Mouse (Mus musculus) embryonic facial prominence, embryonic 13.5 days (tissue): ENCODE measurements around the gene Gpn2. TPM values are rescaled to one million over a fixed set of nuclear protein-coding genes. Genes with fewer than 3 reads are reported as not detected.

Source experiments
- ATAC-seq: fragments of 200-750 bp; cut with Nextera tagmentation; 2 replicates; pipeline ENCODE4 v1.8.0; 2017; ENCODE audit warnings: low read depth; ENCODE audit not compliant: insufficient number of reproducible peaks, insufficient read depth, low FRiP score, low TSS enrichment
- H3K27ac ChIP-seq: fragments of 300-500 bp; sonication (generic); 2 replicates; pipeline ENCODE4 v1.5.1; 2015; ENCODE audit warnings: moderate library complexity, mild to moderate bottlenecking, inconsistent platforms
- H3K27me3 ChIP-seq: fragments of 300-500 bp; sonication (generic); 2 replicates; pipeline ENCODE4 v1.6.1; 2015; ENCODE audit warnings: mild to moderate bottlenecking, inconsistent platforms
- H3K36me3 ChIP-seq: fragments of 300-500 bp; sonication (generic); 2 replicates; pipeline ENCODE4 v1.6.1; 2015; ENCODE audit warnings: mild to moderate bottlenecking, inconsistent platforms
- H3K4me1 ChIP-seq: fragments of 300-500 bp; sonication (generic); 2 replicates; pipeline ENCODE4 v1.6.1; 2015; ENCODE audit warnings: inconsistent platforms
- H3K4me2 ChIP-seq: fragments of 300-500 bp; sonication (generic); 2 replicates; pipeline ENCODE4 v1.6.1; 2015; ENCODE audit warnings: moderate library complexity, mild to moderate bottlenecking, inconsistent platforms
- H3K4me3 ChIP-seq: fragments of 300-500 bp; sonication (generic); 2 replicates; pipeline ENCODE4 v1.5.1; 2015; ENCODE audit warnings: mild to moderate bottlenecking, inconsistent platforms
- H3K9ac ChIP-seq: fragments of 300-500 bp; sonication (generic); 2 replicates; pipeline ENCODE4 v1.6.1; 2015; ENCODE audit warnings: mild to moderate bottlenecking, inconsistent platforms
- H3K9me3 ChIP-seq: fragments of 300-500 bp; sonication (generic); 2 replicates; pipeline ENCODE4 v1.6.1; 2016; ENCODE audit warnings: inconsistent platforms
- WGBS: fragments of 180-500 bp; shearing (Covaris S2); methylation state at CpG from one replicate; pipeline ENCODE4 v1.1.7; 2015; ENCODE audit warnings: mixed read lengths; 5-methylcytosine and 5-hydroxymethylcytosine counted together
- polyA plus RNA-seq: library from polyadenylated mRNA; unstranded; fragments of >200 nt; fragmentation: Nextera tagmentation; extraction: Ambion mirVana; gene quantifications from 2 replicates; pipeline ENCODE4 v1.2.1, GENCODE M21; 2015

Gpn2 gene
- polyA plus RNA-seq, 1 experiment from 2014 or later, result 21.2 TPM

- Histone ChIP-seq H3K4me1 (no peaks in the 10 kb centered on the region), H3K9me3 (no peaks in the 10 kb centered on the region), H3K27me3 (no peaks in the 10 kb centered on the region), H3K4me2 (no peak overlapping the region), H3K9ac (no peak overlapping the region), H3K4me3 (no peak overlapping the region), H3K27ac (no peak overlapping the region), H3K36me3 (no peaks in the 10 kb centered on the region)
- no peak for ATAC-seq
- WGBS, result 76% methylated on average over 11 of the region's 11 CpGs
These were observed 21.0 kb upstream of the Gpn2 start for GRCm38 (mm10) chr4:133563123-133563571.

DNA sequence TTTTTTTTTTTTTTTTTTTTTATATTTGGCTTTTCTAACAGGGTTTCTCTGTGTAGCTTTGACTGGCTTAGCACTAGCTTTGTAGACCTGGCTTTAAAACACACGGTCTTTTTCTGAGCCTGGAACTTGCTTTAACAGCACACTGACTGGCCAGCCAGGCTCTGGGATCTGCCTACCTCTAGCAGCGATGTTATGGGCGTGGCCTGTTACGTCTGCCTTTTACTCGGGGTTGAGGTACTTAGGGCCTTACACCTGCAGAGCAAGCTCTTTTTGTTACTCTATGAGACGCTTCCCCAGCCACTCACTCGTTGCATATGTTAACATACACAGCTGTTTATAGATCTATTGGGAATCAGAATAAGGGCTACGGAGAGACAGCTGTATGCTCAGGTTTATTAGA is 16.9 kb upstream of the Gpn2 start:
- Histone ChIP-seq H3K9ac (no peak overlapping the region), H3K36me3 (no peaks in the 10 kb centered on the region), H3K4me2 (no peak overlapping the region), H3K27ac (no peak overlapping the region), H3K4me1 (no peaks in the 10 kb centered on the region), H3K9me3 (no peaks in the 10 kb centered on the region), H3K27me3 (no peaks in the 10 kb centered on the region), H3K4me3 (no peak overlapping the region)
- no peak for ATAC-seq
- WGBS, result 26% methylated on average over 8 of the region's 8 CpGs

- WGBS, result 78% methylated on average over 10 of the region's 10 CpGs
- H3K4me1 ChIP-seq, result no peaks in the 10 kb centered on the region
- H3K27ac ChIP-seq, result no peak overlapping the region
- no peak overlapping the region for H3K9ac ChIP-seq
- ATAC-seq, result no peak
- H3K27me3 ChIP-seq, result no peaks in the 10 kb centered on the region
- no peaks in the 10 kb centered on the region for H3K36me3 ChIP-seq
- no peak overlapping the region for H3K4me3 ChIP-seq
- H3K4me2 ChIP-seq, result no peak overlapping the region
- no peaks in the 10 kb centered on the region for H3K9me3 ChIP-seq
These were observed 14.7 kb upstream of the Gpn2 start for GRCm38 (mm10) chr4:133569291-133570065.

- no peak overlapping the region for H3K4me3 ChIP-seq
- H3K27me3 ChIP-seq, result no peaks in the 10 kb centered on the region
- H3K27ac ChIP-seq, result no peak overlapping the region
- no peaks in the 10 kb centered on the region for H3K9me3 ChIP-seq
- H3K4me1 ChIP-seq, result no peaks in the 10 kb centered on the region; the same call in 1 of the 2 replicates
- H3K9ac ChIP-seq, result no peak overlapping the region
- ATAC-seq, result no peak
- no peaks in the 10 kb centered on the region for H3K36me3 ChIP-seq
- no peak overlapping the region for H3K4me2 ChIP-seq
- WGBS, result 58% methylated on average over 10 of the region's 10 CpGs
These were observed 14.1 kb upstream of the Gpn2 start for GRCm38 (mm10) chr4:133570066-133570466.

DNA sequence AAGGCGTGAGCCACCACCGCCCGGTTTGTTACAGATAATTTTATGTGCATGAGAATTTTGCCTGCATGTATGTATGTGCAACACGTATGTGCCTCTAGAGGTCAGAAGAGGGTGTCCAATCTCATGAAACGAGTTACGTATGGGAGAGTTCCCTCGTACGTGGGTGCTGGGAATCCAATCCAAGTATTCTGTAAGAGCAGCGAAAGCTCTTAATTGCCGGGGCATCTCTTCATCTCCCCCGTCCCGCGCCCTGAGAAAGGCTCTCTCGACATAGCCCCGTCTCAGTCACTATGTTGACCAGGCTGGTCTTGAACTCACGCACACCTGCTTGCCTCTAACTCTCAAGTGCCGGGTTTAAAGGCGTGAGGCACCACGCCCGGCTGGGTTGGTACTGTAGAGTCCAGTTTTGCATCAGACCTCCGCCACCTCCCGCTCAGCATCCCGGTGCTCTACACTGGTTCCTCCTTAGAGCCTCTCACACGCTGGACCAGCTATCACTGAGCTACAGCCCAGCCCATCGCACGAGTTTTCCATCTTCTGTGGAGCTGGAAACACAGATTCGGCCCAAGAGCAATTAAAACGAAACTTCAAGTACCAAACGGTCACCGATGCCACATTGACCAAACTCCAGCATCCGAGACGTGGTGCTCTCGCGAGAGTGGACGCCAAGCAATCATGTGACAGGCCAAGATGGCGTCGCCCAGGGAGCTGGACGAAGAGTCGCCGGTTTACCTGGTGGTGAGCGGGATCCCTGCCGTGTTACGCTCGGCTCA is 9.9 kb upstream of the Gpn2 start, which contains the start of gene Gpatch3:
TSS of gene Gpatch3 (plus strand) at position 676 of the 773 bp plus-strand sequence.
- H3K9me3 ChIP-seq, result no peaks in the 10 kb centered on the region
- H3K4me3 ChIP-seq, result peak within 1 kb of the TSS; percentile 95
- H3K9ac ChIP-seq, result peak within 1 kb of the TSS; percentile 93
- peak; percentile 81 for ATAC-seq
- H3K27ac ChIP-seq, result peak within 1 kb of the TSS; percentile 85
- peaks cover 9% of the 10 kb centered on the region for H3K4me1 ChIP-seq
- peak within 1 kb of the TSS; percentile 88 for H3K4me2 ChIP-seq
- H3K36me3 ChIP-seq, result peaks cover 14% of the 10 kb centered on the region
- WGBS, result 7% methylated on average over 44 of the region's 44 CpGs
- no peaks in the 10 kb centered on the region for H3K27me3 ChIP-seq

- Histone ChIP-seq H3K27ac (no peak overlapping the region), H3K9ac (peak overlapping the region; percentile 93), H3K27me3 (no peaks in the 10 kb centered on the region), H3K36me3 (peaks cover 19% of the 10 kb centered on the region), H3K4me2 (peak overlapping the region; percentile 88), H3K4me3 (peak overlapping the region; percentile 95), H3K4me1 (peaks cover 9% of the 10 kb centered on the region), H3K9me3 (no peaks in the 10 kb centered on the region)
- WGBS, result under 1% methylated on average over 41 of the region's 41 CpGs
- peak; percentile 27; the same call in 1 of the 2 replicates for ATAC-seq
These were observed 9.3 kb upstream of the Gpn2 start for GRCm38 (mm10) chr4:133574843-133575202.

DNA sequence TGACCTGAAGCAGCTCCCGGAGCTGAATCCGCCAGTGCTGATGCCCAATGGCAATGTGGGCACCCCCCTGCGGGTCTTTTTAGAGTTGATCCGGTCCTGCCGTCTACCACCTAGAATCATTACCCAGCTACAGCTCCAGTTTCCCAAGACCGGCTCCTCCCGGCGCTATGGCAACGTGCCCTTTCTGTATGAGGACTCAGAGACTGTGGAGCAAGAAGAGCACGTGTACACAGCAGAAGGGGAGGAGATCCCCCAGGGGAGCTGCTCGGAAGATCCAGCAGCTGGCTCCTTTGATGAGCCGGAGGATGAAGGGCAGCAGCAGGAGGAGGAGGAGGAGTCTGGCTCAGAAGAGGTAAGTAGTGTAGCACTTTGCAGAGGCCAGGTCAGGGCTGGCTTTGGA is 6.2 kb upstream of the Gpn2 start:
- H3K4me2 ChIP-seq, result no peak overlapping the region
- WGBS, result 73% methylated on average over 12 of the region's 12 CpGs
- peaks cover 46% of the 10 kb centered on the region for H3K36me3 ChIP-seq
- H3K27me3 ChIP-seq, result no peaks in the 10 kb centered on the region
- peaks cover 9% of the 10 kb centered on the region for H3K4me1 ChIP-seq
- H3K27ac ChIP-seq, result no peak overlapping the region
- no peaks in the 10 kb centered on the region for H3K9me3 ChIP-seq
- no peak overlapping the region for H3K4me3 ChIP-seq
- no peak for ATAC-seq
- H3K9ac ChIP-seq, result no peak overlapping the region

- Histone ChIP-seq H3K9me3 (no peaks in the 10 kb centered on the region), H3K27ac (peak overlapping the region; percentile 87), H3K4me3 (peak overlapping the region; percentile 74), H3K36me3 (peaks cover 66% of the 10 kb centered on the region), H3K4me1 (peaks cover 15% of the 10 kb centered on the region), H3K4me2 (peak overlapping the region; percentile 100), H3K27me3 (no peaks in the 10 kb centered on the region), H3K9ac (peak overlapping the region; percentile 89)
- ATAC-seq, result no peak
- 58% methylated on average over 6 of the region's 6 CpGs for WGBS
These were observed 488 bp upstream of the Gpn2 start for GRCm38 (mm10) chr4:133583690-133584058.

- Histone ChIP-seq H3K9ac (no peak overlapping the region), H3K9me3 (no peaks in the 10 kb centered on the region), H3K27ac (no peak overlapping the region), H3K4me3 (no peak overlapping the region), H3K4me2 (no peak overlapping the region), H3K36me3 (peaks cover 52% of the 10 kb centered on the region), H3K4me1 (no peaks in the 10 kb centered on the region), H3K27me3 (no peaks in the 10 kb centered on the region)
- WGBS, result 30% methylated on average over 7 of the region's 7 CpGs
- no peak for ATAC-seq
These were observed 8.4 kb downstream of the Gpn2 start for GRCm38 (mm10) chr4:133592570-133592969.

DNA sequence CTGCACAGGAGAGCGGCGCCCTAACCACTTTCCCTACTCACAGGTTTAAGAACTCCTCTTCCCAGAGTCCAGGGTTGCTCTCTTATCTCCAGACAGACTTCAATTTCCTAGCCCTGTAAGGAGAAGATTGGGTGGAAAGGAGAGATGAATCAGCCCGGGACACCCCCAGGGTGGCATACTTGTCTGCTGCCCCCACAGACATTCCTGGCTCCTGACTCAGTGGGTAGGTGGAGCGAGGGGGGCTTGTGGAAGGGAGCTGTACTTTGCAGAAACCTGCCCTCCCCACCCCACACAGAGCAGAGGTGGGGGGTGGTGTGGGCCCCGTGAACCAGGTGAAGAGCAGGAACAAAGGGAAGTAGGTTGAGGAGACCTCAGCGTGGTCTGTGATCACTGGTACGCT is 11.4 kb downstream of the Gpn2 start:
- peaks cover 27% of the 10 kb centered on the region for H3K27me3 ChIP-seq
- H3K9ac ChIP-seq, result 0 out of 2 replicates have a peak overlapping the region, but pooled peaks have one; percentile 27
- no peaks in the 10 kb centered on the region for H3K9me3 ChIP-seq
- peaks cover 22% of the 10 kb centered on the region for H3K36me3 ChIP-seq
- WGBS, result 55% methylated on average over 7 of the region's 7 CpGs
- H3K4me1 ChIP-seq, result peaks cover 14% of the 10 kb centered on the region
- no peak overlapping the region for H3K4me2 ChIP-seq
- H3K4me3 ChIP-seq, result no peak overlapping the region
- ATAC-seq, result no peak
- peak overlapping the region; percentile 44; the same call in 1 of the 2 replicates for H3K27ac ChIP-seq

DNA sequence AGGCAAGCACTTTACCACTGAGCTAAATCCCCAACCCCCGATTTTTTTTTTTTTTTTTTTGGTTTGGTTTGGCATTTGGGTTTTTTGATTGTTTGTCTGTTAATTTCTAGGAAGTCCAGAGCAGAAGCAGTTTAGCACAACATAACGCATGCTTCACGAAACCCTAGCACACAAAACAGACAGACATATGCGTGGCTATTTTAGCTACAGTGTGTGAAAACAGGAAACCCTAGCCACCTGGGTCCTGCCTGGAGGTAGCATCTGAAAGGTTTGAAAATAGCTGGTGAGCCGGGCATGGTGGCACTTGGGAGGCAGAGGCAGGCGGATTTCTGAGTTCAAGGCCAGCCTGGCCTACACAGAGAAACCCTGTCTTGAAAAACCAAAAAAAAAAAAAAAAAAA is 11.9 kb downstream of the Gpn2 start:
- no peak overlapping the region for H3K9ac ChIP-seq
- no peak overlapping the region for H3K4me3 ChIP-seq
- peaks cover 14% of the 10 kb centered on the region for H3K4me1 ChIP-seq
- peaks cover 16% of the 10 kb centered on the region for H3K36me3 ChIP-seq
- no peak overlapping the region for H3K27ac ChIP-seq
- no peak for ATAC-seq
- no peaks in the 10 kb centered on the region for H3K9me3 ChIP-seq
- peaks cover 32% of the 10 kb centered on the region for H3K27me3 ChIP-seq
- H3K4me2 ChIP-seq, result no peak overlapping the region
- 77% methylated on average over 6 of the region's 6 CpGs for WGBS
